Mouse (Mus musculus): ENCODE results near the gene 8030411F24Rik.

DNA sequence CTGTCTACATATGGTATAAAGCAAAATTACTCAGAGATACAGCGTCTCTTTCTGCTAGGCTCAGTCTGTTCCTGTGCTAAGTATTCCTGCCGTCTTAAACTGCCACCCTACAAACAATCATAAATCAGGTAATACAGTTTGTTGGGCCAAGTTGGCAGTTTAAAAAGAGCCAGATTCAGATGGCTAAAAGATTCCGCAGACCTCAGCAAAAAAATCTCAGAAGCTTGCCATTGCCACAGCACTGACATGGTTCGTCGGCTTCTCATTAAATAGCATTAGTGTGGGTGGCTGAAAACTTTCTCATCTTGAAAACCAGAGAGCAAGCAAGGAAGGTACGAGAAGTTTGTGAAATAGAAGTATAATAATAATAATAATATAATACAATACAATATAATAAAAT lies 24.9 kb downstream of the 8030411F24Rik start:
- TF ChIP-seq POLR2A (IDR thresholded peaks at IDR 0.05; ENCODE audit: borderline replicate concordance, low read depth, low read length): no peak
- no peak for TF ChIP-seq CTCF (IDR thresholded peaks at IDR 0.05; ENCODE audit: low read depth, low read length)
